In the genomic region with DNA sequence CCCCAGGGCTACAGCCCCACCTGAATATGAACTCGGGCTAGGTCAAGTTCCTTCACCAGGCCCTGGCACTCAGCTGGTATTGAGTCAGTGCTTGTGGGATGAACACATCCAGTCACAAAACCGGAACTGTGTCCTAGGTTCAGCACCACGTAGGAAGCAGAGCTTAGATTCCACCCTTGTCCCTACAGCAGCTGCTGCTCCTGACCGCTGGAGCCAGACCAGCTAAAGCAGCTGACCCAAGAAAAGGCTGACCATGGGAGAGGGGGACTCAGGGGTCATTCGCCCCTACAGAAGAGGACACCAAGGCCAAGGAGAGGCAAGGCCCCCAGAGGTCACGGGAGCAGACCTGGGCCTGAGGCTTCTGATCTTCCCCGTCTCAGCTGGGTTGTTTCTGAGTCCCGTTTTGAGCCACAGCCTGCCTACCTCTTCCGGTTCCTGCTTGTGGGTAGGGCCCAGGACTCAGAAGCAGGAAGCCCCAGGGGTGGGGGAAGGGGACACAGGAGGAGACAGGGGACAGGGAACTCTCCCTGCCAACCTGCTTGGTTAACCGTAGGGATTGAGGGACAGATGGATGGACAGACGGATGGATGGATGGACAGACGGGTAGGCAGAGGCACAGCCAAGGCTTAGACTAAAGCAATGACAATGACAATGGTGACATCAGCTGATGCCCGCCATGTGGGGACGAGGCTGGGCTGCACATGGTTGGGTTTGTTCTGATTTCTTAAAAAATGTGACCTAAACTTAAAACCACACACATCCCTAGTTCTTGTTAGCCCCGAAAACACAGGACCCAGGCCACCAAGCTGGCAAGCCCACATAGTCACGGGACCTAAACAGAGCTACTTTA, we compare ENCODE assay signal across 8 mouse cellular contexts. TPM values are rescaled to one million over a fixed set of nuclear protein-coding genes. Genes with fewer than 3 reads are reported as not detected.
A peak's percentile ranks its signal among the peaks of the same experiment; 100 is the strongest.
DNase-seq lines count a peak whose midpoint lies in the region; ATAC-seq and TF ChIP-seq lines count a peak whose summit lies in the region.

No protein-coding gene starts in this region.

- H3K27me3 ChIP-seq in heart, embryonic 13.5 days (replicated peaks): no peaks in the 10 kb centered on the region
- H3K27me3 ChIP-seq in liver, embryonic 15.5 days: no peaks in the 10 kb centered on the region; the same call in 1 of the 2 replicates
- no peaks in the 10 kb centered on the region for H3K27me3 ChIP-seq in spleen, adult 2 months (ENCODE audit: control insufficient read depth, insufficient read depth, low read length)
- H3K27me3 ChIP-seq in midbrain, embryonic 14.5 days (ENCODE audit: control insufficient read depth, insufficient read depth, low read length): no peaks in the 10 kb centered on the region

- no peaks in the 10 kb centered on the region for H3K9me3 ChIP-seq in heart, embryonic 13.5 days
- H3K9me3 ChIP-seq in liver, embryonic 15.5 days (replicated peaks): no peaks in the 10 kb centered on the region
- no peaks in the 10 kb centered on the region for H3K9me3 ChIP-seq in midbrain, embryonic 14.5 days (ENCODE audit: control insufficient read depth, low read length)

- H3K4me2 ChIP-seq in heart, embryonic 13.5 days: peak overlapping the region; percentile 20
- H3K4me2 ChIP-seq in liver, embryonic 15.5 days: peak overlapping the region; percentile 37
- no peak overlapping the region for H3K4me2 ChIP-seq in midbrain, embryonic 14.5 days (ENCODE audit: low read length)

- 76% methylated on average over 16 of the region's 16 CpGs for WGBS in heart, embryonic 13.5 days
- 37% methylated on average over 16 of the region's 16 CpGs for WGBS in liver, embryonic 15.5 days (ENCODE audit: insufficient replicate concordance)
- WGBS in spleen, adult 2 months: 10% methylated on average over 16 of the region's 16 CpGs
- 86% methylated on average over 16 of the region's 16 CpGs for WGBS in midbrain, embryonic 14.5 days

- H3K4me3 ChIP-seq in heart, embryonic 13.5 days: peak overlapping the region; percentile 5; the same call in 1 of the 2 replicates
- peak overlapping the region; percentile 22; the same call in 1 of the 2 replicates for H3K4me3 ChIP-seq in liver, embryonic 15.5 days (replicated peaks)
- H3K4me3 ChIP-seq in spleen, adult 2 months (ENCODE audit: extremely low read depth, insufficient read depth, insufficient read length): peak overlapping the region; percentile 51
- H3K4me3 ChIP-seq in midbrain, embryonic 14.5 days (replicated peaks; ENCODE audit: low read depth, low read length): no peak overlapping the region

- peak; percentile 78 for DNase-seq in layer of hippocampus, adult 9-11 months
- no peak for DNase-seq in layer of hippocampus, adult 8-10 months (ENCODE audit: low spot score in 2 of 2)
- DNase-seq in spleen, adult 2 months (ENCODE audit: low read depth in 1 of 2, low spot score in 2 of 2): peak; percentile 79 to 88
- DNase-seq in midbrain, embryonic 14.5 days: no peak
- no peak for DNase-seq in frontal cortex, postnatal 14 days (ENCODE audit: low spot score in 2 of 2)
- no peak for DNase-seq in layer of hippocampus, adult 9-10 months (ENCODE audit: low spot score)

- no peak overlapping the region; the same call in 1 of the 2 replicates for H3K9ac ChIP-seq in heart, embryonic 13.5 days
- H3K9ac ChIP-seq in liver, embryonic 15.5 days: no peak overlapping the region; the same call in 1 of the 2 replicates
- no peak overlapping the region; the same call in 1 of the 2 replicates for H3K9ac ChIP-seq in midbrain, embryonic 14.5 days (replicated peaks; ENCODE audit: low read length)

- H3K36me3 ChIP-seq in heart, embryonic 13.5 days: peaks cover 42% of the 10 kb centered on the region
- peaks cover 21% of the 10 kb centered on the region for H3K36me3 ChIP-seq in liver, embryonic 15.5 days (replicated peaks)
- H3K36me3 ChIP-seq in spleen, adult 2 months (ENCODE audit: control insufficient read depth, insufficient read depth, low read length): peaks cover 21% of the 10 kb centered on the region
- H3K36me3 ChIP-seq in midbrain, embryonic 14.5 days (ENCODE audit: control insufficient read depth, insufficient read depth, low read length): peaks cover 19% of the 10 kb centered on the region

- TF ChIP-seq CTCF in spleen, adult 2 months (IDR thresholded peaks at IDR 0.05; ENCODE audit: extremely low read depth, insufficient read depth, insufficient read length, insufficient replicate concordance): no peak

- no peak for ATAC-seq in heart, embryonic 13.5 days (ENCODE audit: extremely low read depth, insufficient number of reproducible peaks, low FRiP score, low TSS enrichment)
- no peak for ATAC-seq in liver, embryonic 15.5 days (ENCODE audit: insufficient read depth)
- no peak for ATAC-seq in midbrain, embryonic 14.5 days (ENCODE audit: low FRiP score, low TSS enrichment)

- TF ChIP-seq POLR2A in spleen, adult 2 months (IDR thresholded peaks at IDR 0.05; ENCODE audit: low read depth, low read length): peak; percentile 68

- no peak overlapping the region; the same call in 1 of the 2 replicates for H3K27ac ChIP-seq in heart, embryonic 13.5 days (replicated peaks)
- peak overlapping the region; percentile 82 for H3K27ac ChIP-seq in liver, embryonic 15.5 days (replicated peaks)
- peak overlapping the region; percentile 96 for H3K27ac ChIP-seq in spleen, adult 2 months (ENCODE audit: insufficient read depth, low read length)
- H3K27ac ChIP-seq in midbrain, embryonic 14.5 days (replicated peaks; ENCODE audit: low read depth, low read length): no peak overlapping the region

- peaks cover 48% of the 10 kb centered on the region for H3K4me1 ChIP-seq in heart, embryonic 13.5 days
- H3K4me1 ChIP-seq in liver, embryonic 15.5 days (replicated peaks): peaks cover 55% of the 10 kb centered on the region
- peaks cover 42% of the 10 kb centered on the region; the same call in 1 of the 2 replicates for H3K4me1 ChIP-seq in spleen, adult 2 months (ENCODE audit: control insufficient read depth, insufficient read depth, insufficient read length)
- peaks cover 15% of the 10 kb centered on the region for H3K4me1 ChIP-seq in midbrain, embryonic 14.5 days (ENCODE audit: control insufficient read depth, insufficient read depth, low read length)

RNA-seq across cellular contexts. Expression of gene Gm20431, which starts 4.4 kb away (rescaled TPM):
- 10 to 100 TPM; 35.0 to 46.6 (median 40.9) TPM for total RNA-seq in layer of hippocampus, adult 8-10 months (2022)
- 1.9 and 4.5 TPM in 2 replicates for polyA plus RNA-seq in heart, embryonic 13.5 days (2015; fragmentation: Nextera tagmentation; extraction: Ambion mirVana)
- 0.63 TPM in 1 of 2 replicates, not detected in the other for polyA plus RNA-seq in liver, embryonic 15.5 days (2015; fragmentation: Nextera tagmentation; extraction: Ambion mirVana)
- 13.2 TPM in 1 of 2 replicates, not detected in the other for polyA plus RNA-seq in spleen, adult 2 months (2012; rRNA removed)
- 8.0 and 11.5 TPM in 2 replicates for polyA plus RNA-seq in midbrain, embryonic 14.5 days (2014; fragmentation: Nextera tagmentation; extraction: Ambion mirVana)

RNA-seq across cellular contexts. Expression of gene Ube2v1, which starts 25.0 kb away (rescaled TPM):
- 100 to 1,000 TPM; 196 to 224 (median 216) TPM for total RNA-seq in layer of hippocampus, adult 8-10 months (2022)
- polyA plus RNA-seq in heart, embryonic 13.5 days (2015; fragmentation: Nextera tagmentation; extraction: Ambion mirVana): 216 and 229 TPM in 2 replicates
- polyA plus RNA-seq in liver, embryonic 15.5 days (2015; fragmentation: Nextera tagmentation; extraction: Ambion mirVana): 187 and 195 TPM in 2 replicates
- polyA plus RNA-seq in spleen, adult 2 months (2012; rRNA removed): 85.2 and 102 TPM in 2 replicates
- polyA plus RNA-seq in midbrain, embryonic 14.5 days (2014; fragmentation: Nextera tagmentation; extraction: Ambion mirVana): 286 and 299 TPM in 2 replicates

RNA-seq across cellular contexts. Expression of gene Cebpb, which starts 31.9 kb away (rescaled TPM):
- 10 to 100 TPM; 21.3 to 37.2 (median 25.6) TPM for total RNA-seq in layer of hippocampus, adult 8-10 months (2022)
- 2.0 and 4.5 TPM in 2 replicates for polyA plus RNA-seq in heart, embryonic 13.5 days (2015; fragmentation: Nextera tagmentation; extraction: Ambion mirVana)
- polyA plus RNA-seq in liver, embryonic 15.5 days (2015; fragmentation: Nextera tagmentation; extraction: Ambion mirVana): 13.0 and 14.0 TPM in 2 replicates
- 68.5 and 161 TPM in 2 replicates for polyA plus RNA-seq in spleen, adult 2 months (2012; rRNA removed)
- polyA plus RNA-seq in midbrain, embryonic 14.5 days (2014; fragmentation: Nextera tagmentation; extraction: Ambion mirVana): 1.4 TPM in 2 replicates

RNA-seq across cellular contexts. Expression of gene Tmem189, which starts 32.8 kb away (rescaled TPM):
- total RNA-seq in layer of hippocampus, adult 8-10 months (2022): 10 to 100 TPM; 44.5 to 47.5 (median 46.8) TPM
- 37.4 and 37.6 TPM in 2 replicates for polyA plus RNA-seq in heart, embryonic 13.5 days (2015; fragmentation: Nextera tagmentation; extraction: Ambion mirVana)
- polyA plus RNA-seq in liver, embryonic 15.5 days (2015; fragmentation: Nextera tagmentation; extraction: Ambion mirVana): 17.4 and 18.2 TPM in 2 replicates
- 90.7 and 126 TPM in 2 replicates for polyA plus RNA-seq in spleen, adult 2 months (2012; rRNA removed)
- polyA plus RNA-seq in midbrain, embryonic 14.5 days (2014; fragmentation: Nextera tagmentation; extraction: Ambion mirVana): 28.8 and 29.9 TPM in 2 replicates

Comparison
In these comparisons a context has a peak if more than half of its experiments do, and no peak if none do; other contexts are left out.
1. DNase-seq: peak in layer of hippocampus, adult 9-11 months (single experiment) and spleen, adult 2 months (2 of 2); none in layer of hippocampus, adult 8-10 months (0 of 2), midbrain, embryonic 14.5 days (single experiment), frontal cortex, postnatal 14 days (0 of 2) and layer of hippocampus, adult 9-10 months (single experiment).
2. H3K27ac ChIP-seq: peak in liver, embryonic 15.5 days (single experiment) and spleen, adult 2 months (single experiment); none in heart, embryonic 13.5 days (single experiment) and midbrain, embryonic 14.5 days (single experiment).